9 mouse cellular contexts compared by ENCODE assay signal in genomic region chr17:88753472-88753857, GRCm38 (mm10). TPM values are rescaled to one million over a fixed set of nuclear protein-coding genes. Genes with fewer than 3 reads are reported as not detected.
A peak's percentile ranks its signal among the peaks of the same experiment; 100 is the strongest.
DNase-seq lines count a peak whose midpoint lies in the region; ATAC-seq and TF ChIP-seq lines count a peak whose summit lies in the region.
"Had no signal": no experiment of that assay in that cellular context is flagged by ENCODE, and none has a peak within 500 bp of the region (broad histone marks: within the 10 kb centered on the region; RNA-seq: fewer than 3 reads in every experiment).

No protein-coding gene starts in this region.

- H3K36me3 ChIP-seq in heart, postnatal 0 days (replicated peaks; ENCODE audit: control insufficient read depth, insufficient read depth, low read length), result no peaks in the 10 kb centered on the region
- H3K36me3 ChIP-seq in embryonic facial prominence, embryonic 14.5 days (ENCODE audit: control insufficient read depth, insufficient read depth, low read length), result no peaks in the 10 kb centered on the region
- no peaks in the 10 kb centered on the region for H3K36me3 ChIP-seq in intestine, embryonic 14.5 days (ENCODE audit: control insufficient read depth, insufficient read depth, low read length)
- no peaks in the 10 kb centered on the region for H3K36me3 ChIP-seq in myocyte (ENCODE audit: control insufficient read depth, insufficient read depth)

- no peak overlapping the region for H3K9ac ChIP-seq in heart, postnatal 0 days (replicated peaks; ENCODE audit: low read depth, low read length)
- H3K9ac ChIP-seq in embryonic facial prominence, embryonic 14.5 days (ENCODE audit: low read depth, low read length), result no peak overlapping the region
- no peak overlapping the region for H3K9ac ChIP-seq in intestine, embryonic 14.5 days (ENCODE audit: low read length)

- peak overlapping the region; percentile 51 for H3K4me2 ChIP-seq in heart, postnatal 0 days (ENCODE audit: low read depth, low read length)
- peak overlapping the region; percentile 35 for H3K4me2 ChIP-seq in embryonic facial prominence, embryonic 14.5 days (ENCODE audit: low read depth, low read length)
- H3K4me2 ChIP-seq in intestine, embryonic 14.5 days (ENCODE audit: low read length), result peak overlapping the region; percentile 39
- peak overlapping the region; percentile 48 for H3K4me2 ChIP-seq in myocyte (ENCODE audit: low read depth)

- H3K27me3 ChIP-seq in heart, postnatal 0 days (ENCODE audit: control insufficient read depth, insufficient read depth, low read length), result 0 out of 2 replicates have a peak, but pooled peaks cover 8% of the 10 kb centered on the region
- no peaks in the 10 kb centered on the region for H3K27me3 ChIP-seq in embryonic facial prominence, embryonic 14.5 days (replicated peaks; ENCODE audit: control insufficient read depth, insufficient read depth, low read length)
- H3K27me3 ChIP-seq in intestine, embryonic 14.5 days (replicated peaks; ENCODE audit: control insufficient read depth, insufficient read depth, low read length), result no peaks in the 10 kb centered on the region
- no peaks in the 10 kb centered on the region for H3K27me3 ChIP-seq in myocyte (ENCODE audit: control insufficient read depth, insufficient read depth, insufficient read length)

- no peak for TF ChIP-seq CTCF in heart, postnatal 0 days (IDR thresholded peaks at IDR 0.05; ENCODE audit: low read depth)
- TF ChIP-seq CTCF in layer of hippocampus, adult 2 months (conservative IDR thresholded peaks at IDR 0.05), result no peak; the same call in 1 of the 2 replicates

- intact Hi-C loops in heart, postnatal 14 days (cut with DNase I), result loop anchor here (2.0 kb wide), 1 partner anchor 101 kb away; no protein-coding TSS in a partner anchor

- DNase-seq in heart, postnatal 0 days (ENCODE audit: low spot score), result no peak
- DNase-seq in heart, postnatal 14 days, result no peak
- no peak for DNase-seq in embryonic facial prominence, embryonic 14.5 days (ENCODE audit: low spot score)
- DNase-seq in intestine, embryonic 14.5 days (ENCODE audit: low spot score), result no peak
- no peak for DNase-seq in adrenal gland, postnatal 36 days
- DNase-seq in layer of hippocampus, postnatal 25 days (ENCODE audit: extremely low spot score in 1 of 2, low spot score in 1 of 2), result no peak
- no peak for DNase-seq in layer of hippocampus, adult 2 months (ENCODE audit: low spot score in 2 of 2)

- no peak for ATAC-seq in heart, postnatal 0 days (ENCODE audit: insufficient read depth, low read depth)
- no peak for ATAC-seq in embryonic facial prominence, embryonic 14.5 days (ENCODE audit: low read depth)
- ATAC-seq in intestine, embryonic 14.5 days (replicated peaks; ENCODE audit: low FRiP score, low TSS enrichment, low read depth), result peak; percentile 22; the same call in 1 of the 2 replicates

- H3K79me2 ChIP-seq in myocyte (ENCODE audit: control insufficient read depth, insufficient read depth), result no peaks in the 10 kb centered on the region

- no peaks in the 10 kb centered on the region for H3K9me3 ChIP-seq in heart, postnatal 0 days (replicated peaks; ENCODE audit: control insufficient read depth, low read length)
- no peaks in the 10 kb centered on the region for H3K9me3 ChIP-seq in embryonic facial prominence, embryonic 14.5 days (ENCODE audit: control insufficient read depth, low read length)
- no peaks in the 10 kb centered on the region for H3K9me3 ChIP-seq in intestine, embryonic 14.5 days (ENCODE audit: control insufficient read depth, low read length)

- no peak for TF ChIP-seq EP300 in heart, postnatal 0 days (IDR thresholded peaks at IDR 0.05; ENCODE audit: low read depth)

- no peak overlapping the region for H3ac ChIP-seq in myocyte (ENCODE audit: control insufficient read depth, insufficient read length)

- 0 out of 2 replicates have a peak, but pooled peaks cover 3% of the 10 kb centered on the region for H3K4me1 ChIP-seq in heart, postnatal 0 days (ENCODE audit: control insufficient read depth, insufficient read depth)
- H3K4me1 ChIP-seq in embryonic facial prominence, embryonic 14.5 days (ENCODE audit: control insufficient read depth, insufficient read depth, low read length), result peaks cover 5% of the 10 kb centered on the region; the same call in 1 of the 2 replicates
- H3K4me1 ChIP-seq in intestine, embryonic 14.5 days (replicated peaks; ENCODE audit: control insufficient read depth, insufficient read depth, low read length), result peaks cover 4% of the 10 kb centered on the region; the same call in 1 of the 2 replicates

- H3K4me3 ChIP-seq in heart, postnatal 0 days (ENCODE audit: low read depth, low read length), result peak overlapping the region; percentile 12; the same call in 1 of the 2 replicates
- 0 out of 2 replicates have a peak overlapping the region, but pooled peaks have one; percentile 1 for H3K4me3 ChIP-seq in embryonic facial prominence, embryonic 14.5 days (ENCODE audit: low read depth, low read length)
- 0 out of 2 replicates have a peak overlapping the region, but pooled peaks have one; percentile 12 for H3K4me3 ChIP-seq in intestine, embryonic 14.5 days (ENCODE audit: low read depth, low read length)
- no peak overlapping the region for H3K4me3 ChIP-seq in myocyte
- no peak overlapping the region for H3K4me3 ChIP-seq in layer of hippocampus, adult 2 months

- WGBS in heart, postnatal 0 days, result 50% methylated on average over 12 of the region's 12 CpGs
- 48% methylated on average over 12 of the region's 12 CpGs for WGBS in embryonic facial prominence, embryonic 14.5 days
- WGBS in intestine, embryonic 14.5 days, result 37% methylated on average over 12 of the region's 12 CpGs

- TF ChIP-seq POLR2A in myocyte (IDR thresholded peaks at IDR 0.05; ENCODE audit: insufficient read length, low read depth), result no peak

- H3K27ac ChIP-seq in heart, postnatal 0 days (ENCODE audit: low read depth), result no peak overlapping the region
- H3K27ac ChIP-seq in embryonic facial prominence, embryonic 14.5 days (replicated peaks; ENCODE audit: low read depth, low read length), result no peak overlapping the region
- H3K27ac ChIP-seq in intestine, embryonic 14.5 days (ENCODE audit: low read depth), result no peak overlapping the region
- no peak overlapping the region for H3K27ac ChIP-seq in layer of hippocampus, adult 2 months

TF ChIP-seq in myocyte, 11 proteins besides CTCF, POLR2A, EP300 and RAD21:
- no peak for TF ChIP-seq TCF3 (IDR thresholded peaks at IDR 0.05; ENCODE audit: insufficient read length, low read depth)
- TF ChIP-seq USF1 (IDR thresholded peaks at IDR 0.05; ENCODE audit: low read depth), result no peak
- no peak for TF ChIP-seq MYOD1 (IDR thresholded peaks at IDR 0.05; ENCODE audit: control insufficient read depth in 1 of 3, insufficient read length in 2 of 3, low read depth in 2 of 3)

RNA-seq across cellular contexts. Expression of gene Lhcgr, which starts 38.3 kb away (rescaled TPM):
- not detected in 2 replicates for total RNA-seq in heart, postnatal 0 days (2014; rRNA removed; ENCODE audit: low replicate concordance)
- 0.10 TPM in 1 of 2 replicates, not detected in the other for polyA plus RNA-seq in heart, postnatal 0 days (2015; fragmentation: Nextera tagmentation; extraction: Ambion mirVana)
- total RNA-seq in heart, postnatal 14 days (2021), result under 1 TPM in 1 of 2 experiments, not detected in 1; 0.20 TPM
- 0.47 and 0.49 TPM in 2 replicates for polyA plus RNA-seq in embryonic facial prominence, embryonic 14.5 days (2014; fragmentation: Nextera tagmentation; extraction: Ambion mirVana)
- 0.11 and 0.30 TPM in 2 replicates for polyA plus RNA-seq in intestine, embryonic 14.5 days (2014; fragmentation: Nextera tagmentation; extraction: Ambion mirVana)
- polyA plus RNA-seq in myocyte (2012; fragmentation: generic; extraction: Trizol), result not detected
- not detected for total RNA-seq in adrenal gland, postnatal 36 days (2021)
- total RNA-seq in layer of hippocampus, postnatal 25 days (2021), result under 1 TPM; 0.23 to 0.27 TPM
- total RNA-seq in layer of hippocampus, adult 2 months (2021), result under 1 TPM; 0.08 to 0.22 TPM
- polyA plus RNA-seq: liver, embryonic 16.5 days had no signal

Comparison
In these comparisons a context has a peak if more than half of its experiments do, and no peak if none do; other contexts are left out.
1. H3K4me3 ChIP-seq: peak in heart, postnatal 0 days (single experiment), embryonic facial prominence, embryonic 14.5 days (single experiment) and intestine, embryonic 14.5 days (single experiment); none in myocyte (single experiment) and layer of hippocampus, adult 2 months (single experiment).
2. Peak in every context shown above with its lines, with median percentiles within 50 percentile points of each other: H3K4me2 ChIP-seq.